Mouse (Mus musculus) embryonic fibroblast, embryonic 13.5 days (primary cell): ENCODE results near the gene Gm20604.

Experiments
- CTCF ChIP-seq: IDR thresholded peaks from 2 replicates; pipeline ENCODE4 v1.5.1; 2011; ENCODE audit warnings: mild to moderate bottlenecking, control low read depth, low read length, moderate library complexity, borderline replicate concordance; ENCODE audit not compliant: insufficient read depth
- POLR2A ChIP-seq: IDR thresholded peaks from 2 replicates; pipeline ENCODE4 v1.6.1; 2011; ENCODE audit warnings: low read depth, mild to moderate bottlenecking, control low read depth, low read length, moderate library complexity

DNA sequence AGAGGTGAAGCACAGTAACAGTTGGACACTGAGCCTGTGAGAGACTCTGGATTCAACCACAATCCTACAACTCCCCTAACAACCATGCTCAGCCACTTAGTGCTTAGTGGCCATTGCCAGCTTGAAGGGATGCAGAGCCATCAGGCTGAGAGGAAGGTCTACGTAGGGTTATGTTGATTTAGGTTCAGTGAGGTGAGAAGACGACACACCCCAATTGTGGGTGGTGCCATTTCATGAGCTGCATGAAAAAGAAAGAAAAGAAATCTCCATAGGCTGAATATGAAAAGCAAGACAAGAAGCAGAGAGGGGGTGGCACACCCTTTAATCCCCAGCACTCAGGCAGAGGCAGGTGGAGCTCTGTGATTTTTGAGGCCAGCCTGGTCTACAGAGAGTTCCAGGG is 44.4 kb downstream of the Gm20604 start:
- TF ChIP-seq CTCF (no peak), POLR2A (no peak)
